Mouse (Mus musculus) olfactory bulb, adult 2 months (tissue): Measurements from ENCODE around the gene Tfpi.

ENCODE experiments used
- CTCF ChIP-seq: fragments of 200-500 bp; IDR thresholded peaks from 2 replicates; pipeline ENCODE4 v1.5.1; 2012; ENCODE audit warnings: low read depth, mild to moderate bottlenecking, low read length, moderate library complexity; ENCODE audit not compliant: insufficient read depth
- POLR2A ChIP-seq: fragments of 200-500 bp; IDR thresholded peaks from 2 replicates; pipeline ENCODE4 v1.6.1; 2012; ENCODE audit warnings: mild to moderate bottlenecking, low read depth, low read length, moderate library complexity; ENCODE audit not compliant: insufficient read depth

- TF ChIP-seq POLR2A (no peak), CTCF (no peak)
Observed at GRCm38 (mm10) chr2:84493626-84494025, 17.1 kb upstream of the Tfpi start.
